14 mouse cellular contexts compared by ENCODE assay signal in genomic region chr10:20112026-20112973, GRCm38 (mm10). TPM values are rescaled to one million over a fixed set of nuclear protein-coding genes. Genes with fewer than 3 reads are reported as not detected.
DNase-seq lines count a peak whose midpoint lies in the region; ATAC-seq and TF ChIP-seq lines count a peak whose summit lies in the region.
"Had no signal": no experiment of that assay in that cellular context is flagged by ENCODE, and none has a peak within 500 bp of the region (broad histone marks: within the 10 kb centered on the region; RNA-seq: fewer than 3 reads in every experiment).

No protein-coding gene starts in this region.

- peak; percentile 70 for ATAC-seq in G1E (ENCODE audit: extremely low read depth, insufficient number of reproducible peaks, low FRiP score, poor library complexity, severe bottlenecking)
- no peak for ATAC-seq in granulocyte monocyte progenitor cell, adult 5-6 weeks (replicated peaks; ENCODE audit: poor library complexity, severe bottlenecking)
- ATAC-seq: Patski had no signal

- no peaks in the 10 kb centered on the region for H3K36me3 ChIP-seq in G1E (replicated peaks)
- H3K36me3 ChIP-seq: embryonic facial prominence, embryonic 12.5 days; limb, embryonic 13.5 days had no signal

- no peaks in the 10 kb centered on the region for H3K27me3 ChIP-seq in G1E (ENCODE audit: insufficient read depth, low read length)
- H3K27me3 ChIP-seq: CH12.LX; embryonic facial prominence, embryonic 12.5 days; limb, embryonic 13.5 days; Patski had no signal

- H3K4me1 ChIP-seq in G1E (ENCODE audit: insufficient read depth, low read depth, low read length): peaks cover 56% of the 10 kb centered on the region
- H3K4me1 ChIP-seq: embryonic facial prominence, embryonic 12.5 days had no signal

- peak overlapping the region; percentile 62; the same call in 1 of the 2 replicates for H3K4me3 ChIP-seq in G1E (ENCODE audit: low read depth, low read length)
- H3K4me3 ChIP-seq: embryonic facial prominence, embryonic 12.5 days; layer of hippocampus, adult 2 months; limb, embryonic 13.5 days had no signal

- TF ChIP-seq CTCF in G1E (IDR thresholded peaks at IDR 0.05; ENCODE audit: low read depth, low read length): no peak

- no peaks in the 10 kb centered on the region for H3K9me3 ChIP-seq in G1E (replicated peaks)
- H3K9me3 ChIP-seq: embryonic facial prominence, embryonic 12.5 days; limb, embryonic 13.5 days had no signal

- intact Hi-C loops in left cerebral cortex, postnatal 36 days (cut with DNase I): no loop called here
- intact Hi-C loops in left cerebral cortex, postnatal 14 days (cut with DNase I): no loop called here

- DNase-seq in left cerebral cortex, adult 18-20 months (ENCODE audit: low spot score in 2 of 2): peak; percentile 46 to 56
- DNase-seq in left cerebral cortex, postnatal 36 days (ENCODE audit: low spot score in 2 of 2): no peak
- DNase-seq in G1E (ENCODE audit: low spot score): peak; percentile 59
- DNase-seq in cerebellum, adult 11 months: peak; percentile 31
- DNase-seq in left cerebral cortex, postnatal 14 days (ENCODE audit: low spot score in 2 of 2): peak; percentile 41 to 47
- DNase-seq in gastrocnemius, adult 8-10 months (ENCODE audit: low spot score in 2 of 2): no peak
- no peak for DNase-seq in layer of hippocampus, postnatal 14 days (ENCODE audit: low spot score in 2 of 2)
- DNase-seq: heart, postnatal 14 days had no signal

RNA-seq across cellular contexts. Expression of gene Map7, which starts 36.0 kb away (rescaled TPM):
- 100 to 1,000 TPM; 107 to 113 TPM for total RNA-seq in left cerebral cortex, adult 18-20 months (2021)
- 100 to 1,000 TPM in 1 of 2 experiments, 10 to 100 TPM in 1; 93.5 to 134 TPM for total RNA-seq in left cerebral cortex, postnatal 36 days (2021)
- total RNA-seq in G1E (2014; fragmentation: Nextera tagmentation) (not detected in 2 replicates), G1E (2017) (2.3 and 2.6 TPM in 2 replicates)
- 2.5 and 2.8 TPM in 2 replicates for polyA plus RNA-seq in G1E (2012)
- total RNA-seq in left cerebral cortex, postnatal 14 days (2021): 10 to 100 TPM; 76.4 to 76.6 TPM
- total RNA-seq in gastrocnemius, adult 8-10 months (2022): 1 to 10 TPM; 3.0 to 6.3 (median 4.5) TPM
- total RNA-seq in granulocyte monocyte progenitor cell, adult 5-6 weeks (2014; fragmentation: Nextera tagmentation): 19.0 and 22.6 TPM in 2 replicates
- 18.3 and 22.4 TPM in 2 replicates for total RNA-seq in granulocyte monocyte progenitor cell, adult 5-6 weeks (2017)
- total RNA-seq in layer of hippocampus, postnatal 14 days (2021): 10 to 100 TPM; 71.4 to 75.2 TPM

Comparison
In these comparisons a context has a peak if more than half of its experiments do, and no peak if none do; other contexts are left out.
1. DNase-seq: peak in left cerebral cortex, adult 18-20 months (2 of 2), G1E (single experiment), cerebellum, adult 11 months (single experiment) and left cerebral cortex, postnatal 14 days (2 of 2); none in left cerebral cortex, postnatal 36 days (0 of 2), gastrocnemius, adult 8-10 months (0 of 2) and layer of hippocampus, postnatal 14 days (0 of 2).